Comparison of ENCODE assay signal across 25 mouse cellular contexts in the genomic region with DNA sequence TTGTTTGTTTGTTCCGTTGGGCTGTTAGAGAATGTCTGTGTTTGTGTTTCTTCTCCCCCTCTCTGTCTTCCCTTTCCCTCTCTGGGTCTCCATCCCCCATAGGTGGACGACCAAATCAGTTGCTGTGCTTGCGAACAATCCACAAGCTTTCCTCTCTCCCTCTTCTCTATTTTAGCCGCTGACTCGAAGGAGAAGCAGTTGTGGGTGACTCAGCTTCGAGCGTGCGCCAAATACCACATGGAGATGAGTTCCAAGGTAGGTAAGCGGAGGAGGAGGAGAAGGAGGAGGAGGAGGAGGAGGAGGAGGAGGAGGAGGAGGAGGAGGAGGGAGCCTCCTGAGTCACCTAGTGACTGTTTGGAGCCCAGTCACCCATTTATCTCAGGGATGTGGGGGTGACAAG.
A peak's percentile ranks its signal among the peaks of the same experiment; 100 is the strongest.
DNase-seq lines count a peak whose midpoint lies in the region; ATAC-seq lines count a peak whose summit lies in the region.
"Had no signal": no experiment of that assay in that cellular context is flagged by ENCODE, and none has a peak within 500 bp of the region (broad histone marks: within the 10 kb centered on the region; RNA-seq: fewer than 3 reads in every experiment).

No protein-coding gene starts in this region.

- H3K4me3 ChIP-seq in forebrain, embryonic 14.5 days (ENCODE audit: low read depth, low read length) = no peak overlapping the region
- H3K4me3 ChIP-seq: embryonic facial prominence, embryonic 15.5 days; heart, embryonic 12.5 days; hindbrain, embryonic 13.5 days; layer of hippocampus, adult 2 months; limb, embryonic 10.5 days had no signal

- 72% methylated on average over 8 of the region's 9 CpGs for WGBS in forebrain, embryonic 14.5 days

- H3K4me2 ChIP-seq in forebrain, embryonic 14.5 days (ENCODE audit: low read length) = no peak overlapping the region
- H3K4me2 ChIP-seq: embryonic facial prominence, embryonic 15.5 days; heart, embryonic 12.5 days; hindbrain, embryonic 13.5 days; liver, embryonic 11.5 days had no signal

- no peak overlapping the region for H3K27ac ChIP-seq in forebrain, embryonic 14.5 days (ENCODE audit: low read depth, low read length)
- H3K27ac ChIP-seq: embryonic facial prominence, embryonic 15.5 days; hindbrain, embryonic 13.5 days; layer of hippocampus, adult 2 months; limb, embryonic 10.5 days had no signal

- intact Hi-C loops in left cerebral cortex, postnatal 25 days (cut with DNase I) = loop anchor here (2.0 kb wide), 1 partner anchor 88 kb away; a partner anchor contains a TSS

- 0 out of 2 replicates have a peak, but pooled peaks cover 2% of the 10 kb centered on the region for H3K9me3 ChIP-seq in forebrain, embryonic 14.5 days (replicated peaks; ENCODE audit: control insufficient read depth, low read length)
- H3K9me3 ChIP-seq: embryonic facial prominence, embryonic 15.5 days had no signal

- peak; percentile 30 to 47 for DNase-seq in layer of hippocampus, adult 8-10 months (ENCODE audit: low spot score in 2 of 2)
- no peak for DNase-seq in layer of hippocampus, postnatal 14 days (ENCODE audit: low spot score in 2 of 2)
- peak; percentile 72 for DNase-seq in right cerebral cortex, adult 18-20 months
- DNase-seq in right cerebral cortex, postnatal 4 days = no peak
- DNase-seq in left cerebral cortex, postnatal 25 days (ENCODE audit: low spot score in 2 of 2) = peak; percentile 50 to 87
- no peak for DNase-seq in forebrain, embryonic 14.5 days (ENCODE audit: low spot score)
- DNase-seq in urinary bladder, postnatal 10 days (ENCODE audit: low spot score) = no peak
- DNase-seq: adrenal gland, postnatal 10 days; cerebellum, adult 11 months; cerebellum, postnatal 25 days; heart, postnatal 14 days; kidney, adult 2 months; kidney, postnatal 10 days; lung, adult 18-20 months; lung, postnatal 14 days; spleen, adult 18-20 months; thymus, postnatal 4 days had no signal

- H3K9ac ChIP-seq in forebrain, embryonic 14.5 days (ENCODE audit: low read length) = no peak overlapping the region
- H3K9ac ChIP-seq: embryonic facial prominence, embryonic 15.5 days; heart, embryonic 12.5 days; hindbrain, embryonic 13.5 days had no signal

- H3K4me1 ChIP-seq in forebrain, embryonic 14.5 days (ENCODE audit: control insufficient read depth, insufficient read depth, low read length) = no peaks in the 10 kb centered on the region
- H3K4me1 ChIP-seq: embryonic facial prominence, embryonic 15.5 days; heart, embryonic 12.5 days; hindbrain, embryonic 13.5 days; limb, embryonic 10.5 days had no signal

- H3K27me3 ChIP-seq in forebrain, embryonic 14.5 days (replicated peaks; ENCODE audit: control insufficient read depth, insufficient read depth, low read length) = no peaks in the 10 kb centered on the region
- H3K27me3 ChIP-seq: embryonic facial prominence, embryonic 15.5 days; heart, embryonic 12.5 days; hindbrain, embryonic 13.5 days had no signal

- no peaks in the 10 kb centered on the region for H3K36me3 ChIP-seq in forebrain, embryonic 14.5 days (ENCODE audit: control insufficient read depth, insufficient read depth, low read length)
- H3K36me3 ChIP-seq: embryonic facial prominence, embryonic 15.5 days; hindbrain, embryonic 13.5 days had no signal

- no peak for ATAC-seq in forebrain, embryonic 14.5 days
- ATAC-seq: activated CD4-positive, CD25-positive, alpha-beta regulatory T cell, adult 4 months; inflammation-experienced regulatory T-cells, adult 6 months had no signal

Comparison
In these comparisons a context has a peak if more than half of its experiments do, and no peak if none do; other contexts are left out.
1. DNase-seq: peak in layer of hippocampus, adult 8-10 months (2 of 2), right cerebral cortex, adult 18-20 months (single experiment) and left cerebral cortex, postnatal 25 days (2 of 2); none in layer of hippocampus, postnatal 14 days (0 of 2), right cerebral cortex, postnatal 4 days (single experiment), forebrain, embryonic 14.5 days (single experiment) and urinary bladder, postnatal 10 days (single experiment).